In the genomic region with DNA sequence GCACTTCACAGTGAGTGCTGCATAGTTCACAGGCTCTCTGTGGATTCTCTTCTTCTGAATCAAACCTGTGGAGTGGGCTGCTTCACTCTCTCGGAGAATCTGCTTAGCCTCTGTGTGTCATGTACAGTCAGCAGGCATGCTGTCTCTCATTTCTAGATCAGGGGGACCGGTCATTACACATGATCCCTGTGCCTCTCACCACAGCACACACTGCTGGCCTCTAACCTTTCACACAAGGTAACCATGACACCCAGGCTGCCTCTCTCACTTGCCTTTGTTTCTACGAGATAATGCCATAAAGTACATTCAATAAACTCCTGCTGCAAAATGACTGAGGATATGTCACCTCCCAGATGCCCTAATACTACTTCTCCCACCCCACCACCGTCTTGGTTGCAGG, we compare ENCODE assay signal across 21 mouse cellular contexts.
A peak's percentile ranks its signal among the peaks of the same experiment; 100 is the strongest.
DNase-seq lines count a peak whose midpoint lies in the region; ATAC-seq and TF ChIP-seq lines count a peak whose summit lies in the region.
"Had no signal": no experiment of that assay in that cellular context is flagged by ENCODE, and none has a peak within 500 bp of the region (broad histone marks: within the 10 kb centered on the region; RNA-seq: fewer than 3 reads in every experiment).

No protein-coding gene starts in this region.

- H3K4me2 ChIP-seq in forebrain, embryonic 11.5 days (ENCODE audit: low read depth, low read length, severe bottlenecking) = no peak overlapping the region
- no peak overlapping the region for H3K4me2 ChIP-seq in forebrain, embryonic 14.5 days (ENCODE audit: low read length)
- no peak overlapping the region for H3K4me2 ChIP-seq in forebrain, embryonic 12.5 days
- no peak overlapping the region for H3K4me2 ChIP-seq in forebrain, postnatal 0 days (ENCODE audit: low read depth)
- H3K4me2 ChIP-seq in midbrain, embryonic 11.5 days = no peak overlapping the region
- H3K4me2 ChIP-seq in midbrain, postnatal 0 days (ENCODE audit: low read depth, low read length, poor library complexity, severe bottlenecking) = no peak overlapping the region

- peak; percentile 54; the same call in 1 of the 2 replicates for ATAC-seq in forebrain, embryonic 11.5 days (replicated peaks; ENCODE audit: low FRiP score)
- ATAC-seq in forebrain, embryonic 14.5 days = no peak
- peak; percentile 6; the same call in 1 of the 2 replicates for ATAC-seq in forebrain, embryonic 12.5 days (ENCODE audit: low FRiP score)
- ATAC-seq in forebrain, postnatal 0 days = no peak
- peak; percentile 50; the same call in 1 of the 2 replicates for ATAC-seq in midbrain, embryonic 11.5 days (ENCODE audit: low FRiP score)
- no peak for ATAC-seq in midbrain, postnatal 0 days (ENCODE audit: low FRiP score)
- ATAC-seq: activated CD4-positive, CD25-positive, alpha-beta regulatory T cell, adult 4 months; CD4-positive, CD25-positive, alpha-beta regulatory T cell, adult 4 months; Patski had no signal

- TF ChIP-seq CTCF in forebrain, postnatal 0 days (IDR thresholded peaks at IDR 0.05; ENCODE audit: low read depth) = no peak
- TF ChIP-seq CTCF in midbrain, postnatal 0 days (IDR thresholded peaks at IDR 0.05) = no peak

- H3K4me1 ChIP-seq in forebrain, embryonic 11.5 days (replicated peaks; ENCODE audit: control insufficient read depth, insufficient read depth, low read length) = no peaks in the 10 kb centered on the region
- no peaks in the 10 kb centered on the region for H3K4me1 ChIP-seq in forebrain, embryonic 14.5 days (ENCODE audit: control insufficient read depth, insufficient read depth, low read length)
- no peaks in the 10 kb centered on the region for H3K4me1 ChIP-seq in forebrain, embryonic 12.5 days
- H3K4me1 ChIP-seq in forebrain, postnatal 0 days (ENCODE audit: insufficient read depth) = no peaks in the 10 kb centered on the region
- no peaks in the 10 kb centered on the region for H3K4me1 ChIP-seq in midbrain, embryonic 11.5 days (ENCODE audit: control insufficient read depth, insufficient read depth, low read length)
- no peaks in the 10 kb centered on the region for H3K4me1 ChIP-seq in midbrain, postnatal 0 days (ENCODE audit: insufficient read depth, low read length)

- no peaks in the 10 kb centered on the region for H3K27me3 ChIP-seq in forebrain, embryonic 11.5 days (ENCODE audit: control insufficient read depth, insufficient read depth, low read length)
- no peaks in the 10 kb centered on the region for H3K27me3 ChIP-seq in forebrain, embryonic 14.5 days (replicated peaks; ENCODE audit: control insufficient read depth, insufficient read depth, low read length)
- H3K27me3 ChIP-seq in forebrain, embryonic 12.5 days = no peaks in the 10 kb centered on the region
- no peaks in the 10 kb centered on the region for H3K27me3 ChIP-seq in forebrain, postnatal 0 days (ENCODE audit: insufficient read depth, low read length)
- no peaks in the 10 kb centered on the region for H3K27me3 ChIP-seq in midbrain, embryonic 11.5 days (ENCODE audit: control insufficient read depth, insufficient read depth, low read length)
- H3K27me3 ChIP-seq in midbrain, postnatal 0 days (ENCODE audit: insufficient read depth, low read length) = no peaks in the 10 kb centered on the region
- H3K27me3 ChIP-seq: CH12.LX, Patski had no signal

- H3K9me3 ChIP-seq in forebrain, embryonic 11.5 days (ENCODE audit: control insufficient read depth, low read length) = no peaks in the 10 kb centered on the region
- no peaks in the 10 kb centered on the region for H3K9me3 ChIP-seq in forebrain, embryonic 14.5 days (replicated peaks; ENCODE audit: control insufficient read depth, low read length)
- H3K9me3 ChIP-seq in forebrain, embryonic 12.5 days = no peaks in the 10 kb centered on the region
- no peaks in the 10 kb centered on the region for H3K9me3 ChIP-seq in forebrain, postnatal 0 days (ENCODE audit: low read length)
- H3K9me3 ChIP-seq in midbrain, embryonic 11.5 days (ENCODE audit: control insufficient read depth, low read length) = no peaks in the 10 kb centered on the region
- no peaks in the 10 kb centered on the region for H3K9me3 ChIP-seq in midbrain, postnatal 0 days (ENCODE audit: low read length)

- H3K36me3 ChIP-seq in forebrain, embryonic 11.5 days (ENCODE audit: control insufficient read depth, insufficient read depth, low read length) = no peaks in the 10 kb centered on the region
- no peaks in the 10 kb centered on the region for H3K36me3 ChIP-seq in forebrain, embryonic 14.5 days (ENCODE audit: control insufficient read depth, insufficient read depth, low read length)
- H3K36me3 ChIP-seq in forebrain, embryonic 12.5 days (replicated peaks) = no peaks in the 10 kb centered on the region
- no peaks in the 10 kb centered on the region for H3K36me3 ChIP-seq in forebrain, postnatal 0 days (ENCODE audit: insufficient read depth)
- no peaks in the 10 kb centered on the region for H3K36me3 ChIP-seq in midbrain, embryonic 11.5 days (ENCODE audit: control insufficient read depth, insufficient read depth, low read length)
- H3K36me3 ChIP-seq in midbrain, postnatal 0 days (ENCODE audit: insufficient read depth, low read length) = no peaks in the 10 kb centered on the region
- H3K36me3 ChIP-seq: G1E had no signal

- DNase-seq in forebrain, embryonic 11.5 days (ENCODE audit: low spot score) = no peak
- DNase-seq in forebrain, embryonic 14.5 days (ENCODE audit: low spot score) = no peak
- DNase-seq in forebrain, postnatal 0 days = no peak
- DNase-seq in midbrain, embryonic 11.5 days (ENCODE audit: low spot score, missing footprints) = no peak
- DNase-seq in midbrain, postnatal 0 days (ENCODE audit: low spot score) = no peak
- DNase-seq: adrenal gland, adult 2 months; adrenal gland, adult 8-10 months; adrenal gland, postnatal 10 days; adrenal gland, postnatal 14 days; adrenal gland, postnatal 25 days; adrenal gland, postnatal 36 days; B cell, adult 2 months; cerebellum, adult 11 months; cerebellum, adult 11-12 months; cerebellum, adult 18-20 months had no signal

- no peak overlapping the region for H3K27ac ChIP-seq in forebrain, embryonic 11.5 days (ENCODE audit: low read depth, low read length)
- no peak overlapping the region for H3K27ac ChIP-seq in forebrain, embryonic 14.5 days (ENCODE audit: low read depth, low read length)
- H3K27ac ChIP-seq in forebrain, embryonic 12.5 days = no peak overlapping the region
- H3K27ac ChIP-seq in forebrain, postnatal 0 days (ENCODE audit: low read depth, low read length) = no peak overlapping the region
- no peak overlapping the region for H3K27ac ChIP-seq in midbrain, embryonic 11.5 days (ENCODE audit: low read depth, low read length)
- no peak overlapping the region for H3K27ac ChIP-seq in midbrain, postnatal 0 days (ENCODE audit: low read depth, low read length)

- no peak overlapping the region for H3K4me3 ChIP-seq in forebrain, embryonic 11.5 days (ENCODE audit: low read depth, low read length)
- H3K4me3 ChIP-seq in forebrain, embryonic 14.5 days (ENCODE audit: low read depth, low read length) = no peak overlapping the region
- no peak overlapping the region for H3K4me3 ChIP-seq in forebrain, embryonic 12.5 days (replicated peaks)
- H3K4me3 ChIP-seq in forebrain, postnatal 0 days (ENCODE audit: low read depth, low read length) = no peak overlapping the region
- H3K4me3 ChIP-seq in midbrain, embryonic 11.5 days (ENCODE audit: low read depth, low read length) = no peak overlapping the region
- H3K4me3 ChIP-seq in midbrain, postnatal 0 days (ENCODE audit: low read depth, low read length) = no peak overlapping the region

- H3K9ac ChIP-seq in forebrain, embryonic 11.5 days (ENCODE audit: low read length) = no peak overlapping the region
- no peak overlapping the region for H3K9ac ChIP-seq in forebrain, embryonic 14.5 days (ENCODE audit: low read length)
- H3K9ac ChIP-seq in forebrain, embryonic 12.5 days = no peak overlapping the region
- H3K9ac ChIP-seq in forebrain, postnatal 0 days = no peak overlapping the region
- no peak overlapping the region for H3K9ac ChIP-seq in midbrain, embryonic 11.5 days (ENCODE audit: low read length)
- no peak overlapping the region for H3K9ac ChIP-seq in midbrain, postnatal 0 days (replicated peaks; ENCODE audit: low read length, poor library complexity, severe bottlenecking)

- WGBS in forebrain, embryonic 11.5 days = 72% methylated on average over 4 of the region's 4 CpGs
- WGBS in forebrain, embryonic 14.5 days = 69% methylated on average over 4 of the region's 4 CpGs
- 68% methylated on average over 4 of the region's 4 CpGs for WGBS in forebrain, embryonic 12.5 days
- 67% methylated on average over 4 of the region's 4 CpGs for WGBS in forebrain, postnatal 0 days
- 65% methylated on average over 4 of the region's 4 CpGs for WGBS in midbrain, embryonic 11.5 days
- 63% methylated on average over 4 of the region's 4 CpGs for WGBS in midbrain, postnatal 0 days

Comparison
In these comparisons a context has a peak if more than half of its experiments do, and no peak if none do; other contexts are left out.
1. ATAC-seq: peak in forebrain, embryonic 11.5 days (single experiment), forebrain, embryonic 12.5 days (single experiment) and midbrain, embryonic 11.5 days (single experiment); none in forebrain, embryonic 14.5 days (single experiment), forebrain, postnatal 0 days (single experiment) and midbrain, postnatal 0 days (single experiment).